Mouse (Mus musculus) limb, embryonic 12.5 days (tissue): ENCODE measurements around the gene Atp7b. TPM values are rescaled to one million over a fixed set of nuclear protein-coding genes. Genes with fewer than 3 reads are reported as not detected.
A peak's percentile ranks its signal among the peaks of the same experiment; 100 is the strongest.

Source experiments
- ATAC-seq: fragments of 200-750 bp; cut with Nextera tagmentation; 2 replicates; pipeline ENCODE4 v1.8.0; 2017; ENCODE audit warnings: low read depth, moderate TSS enrichment; ENCODE audit not compliant: insufficient number of reproducible peaks, insufficient read depth, low FRiP score, low TSS enrichment
- H3K27ac ChIP-seq: fragments of 300-500 bp; sonication (generic); 2 replicates; pipeline ENCODE4 v1.5.1; 2016; ENCODE audit warnings: mild to moderate bottlenecking, moderate library complexity
- H3K27me3 ChIP-seq: fragments of 300-500 bp; sonication (generic); 2 replicates; pipeline ENCODE4 v1.6.1; 2016; ENCODE audit warnings: mild to moderate bottlenecking, moderate library complexity
- H3K36me3 ChIP-seq: fragments of 300-500 bp; sonication (generic); 2 replicates; pipeline ENCODE4 v1.6.1; 2016; ENCODE audit warnings: mild to moderate bottlenecking, moderate library complexity
- H3K4me1 ChIP-seq: fragments of 300-500 bp; sonication (generic); replicated peaks from 2 replicates; pipeline ENCODE4 v1.6.1; 2016
- H3K4me2 ChIP-seq: fragments of 300-500 bp; sonication (generic); 2 replicates; pipeline ENCODE4 v1.6.1; 2016; ENCODE audit warnings: mild to moderate bottlenecking, moderate library complexity
- H3K4me3 ChIP-seq: fragments of 300-500 bp; sonication (generic); replicated peaks from 2 replicates; pipeline ENCODE4 v1.5.1; 2016; ENCODE audit warnings: mild to moderate bottlenecking
- H3K9ac ChIP-seq: fragments of 300-500 bp; sonication (generic); replicated peaks from 2 replicates; pipeline ENCODE4 v1.6.1; 2016; ENCODE audit warnings: mild to moderate bottlenecking, moderate library complexity
- H3K9me3 ChIP-seq: fragments of 300-500 bp; sonication (generic); 2 replicates; pipeline ENCODE4 v1.6.1; 2016; ENCODE audit warnings: mild to moderate bottlenecking, moderate library complexity
- WGBS: fragments of 180-500 bp; shearing (Covaris S2); methylation state at CpG from one replicate; pipeline ENCODE4 v1.1.7; 2016; 5-methylcytosine and 5-hydroxymethylcytosine counted together
- polyA plus RNA-seq: library from polyadenylated mRNA; unstranded; fragments of >200 nt; fragmentation: Nextera tagmentation; extraction: Ambion mirVana; gene quantifications from 2 replicates; pipeline ENCODE4 v1.2.1, GENCODE M21; 2016

Atp7b gene
- 0.86 and 0.97 TPM in 2 replicates for polyA plus RNA-seq

DNA sequence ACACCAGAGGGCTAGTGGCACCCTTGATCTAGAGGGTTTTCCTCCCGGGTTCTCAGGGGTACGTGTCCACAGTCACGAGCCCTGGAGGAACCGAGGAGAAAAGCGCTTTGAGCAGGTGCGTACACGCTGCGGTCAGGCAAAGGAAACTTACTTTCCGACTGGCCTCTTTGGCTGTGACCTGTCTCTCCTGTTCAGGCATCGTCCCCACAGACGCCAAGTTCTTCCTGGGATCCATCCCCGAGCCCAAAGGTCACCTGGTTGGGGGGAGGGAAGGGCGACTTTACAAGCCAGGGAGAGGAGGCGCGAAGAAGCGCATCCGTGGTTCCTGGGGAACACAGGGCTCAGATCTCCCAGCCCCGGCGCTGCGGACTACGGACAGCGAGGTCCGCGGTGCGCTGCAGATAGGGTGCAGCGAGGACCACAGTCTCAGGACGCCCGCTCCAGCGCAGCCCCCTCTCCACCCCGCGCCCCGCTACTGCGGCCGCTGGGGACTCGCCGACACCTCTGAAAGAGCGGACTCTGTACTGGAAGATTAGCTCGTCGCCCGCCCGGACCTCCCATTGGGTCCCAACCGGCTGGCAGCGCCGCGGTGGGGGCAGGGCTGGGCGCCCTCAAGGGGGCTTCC is at the start of gene Atp7b:
Gene Atp7b (minus strand): TSS at position 485 of the 625 bp plus-strand sequence.
- Histone ChIP-seq H3K4me3 (peak within 1 kb of the TSS; percentile 67), H3K27ac (no peak within 1 kb of the TSS), H3K4me2 (peak within 1 kb of the TSS; percentile 89), H3K36me3 (peaks cover 26% of the 10 kb centered on the region), H3K27me3 (peaks cover 28% of the 10 kb centered on the region), H3K4me1 (0 out of 2 replicates have a peak, but pooled peaks cover 3% of the 10 kb centered on the region), H3K9me3 (no peaks in the 10 kb centered on the region), H3K9ac (peak within 1 kb of the TSS; percentile 50)
- WGBS = 1% methylated on average over 43 of the region's 46 CpGs
- peak; percentile 87 for ATAC-seq

- no peak overlapping the region for H3K4me3 ChIP-seq
- no peak overlapping the region for H3K4me2 ChIP-seq
- H3K9me3 ChIP-seq = no peaks in the 10 kb centered on the region
- H3K4me1 ChIP-seq = no peaks in the 10 kb centered on the region
- H3K9ac ChIP-seq = no peak overlapping the region
- H3K36me3 ChIP-seq = no peaks in the 10 kb centered on the region
- WGBS = 76% methylated on average over 4 of the region's 4 CpGs
- ATAC-seq = no peak
- H3K27ac ChIP-seq = no peak overlapping the region
- H3K27me3 ChIP-seq = no peaks in the 10 kb centered on the region
Observed at GRCm38 (mm10) chr8:22107020-22107419, 46.9 kb upstream of the Atp7b start.

DNA sequence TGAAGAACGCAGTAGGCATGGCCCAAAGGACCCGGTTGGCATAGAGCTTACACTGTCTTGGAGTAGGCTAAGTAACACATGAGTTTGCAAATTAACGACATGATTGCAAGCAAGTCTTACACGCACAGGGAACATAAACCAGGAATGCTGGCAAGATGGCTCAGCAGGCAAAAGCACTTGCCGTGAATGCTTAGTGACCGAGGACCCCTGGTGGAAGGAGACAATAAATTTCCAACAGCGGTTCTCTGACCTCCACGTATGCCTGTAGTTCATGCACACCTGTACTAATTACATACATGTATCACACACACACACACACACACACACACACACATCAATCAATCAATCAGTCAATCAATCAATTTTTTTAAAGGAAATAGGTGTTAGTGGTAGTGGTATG is 31.5 kb upstream of the Atp7b start:
- H3K4me2 ChIP-seq = no peak overlapping the region
- no peak overlapping the region for H3K27ac ChIP-seq
- H3K27me3 ChIP-seq = no peaks in the 10 kb centered on the region
- H3K36me3 ChIP-seq = no peaks in the 10 kb centered on the region
- no peaks in the 10 kb centered on the region for H3K9me3 ChIP-seq
- no peak for ATAC-seq
- WGBS = 36% methylated on average over 8 of the region's 8 CpGs
- no peaks in the 10 kb centered on the region for H3K4me1 ChIP-seq
- no peak overlapping the region for H3K4me3 ChIP-seq
- no peak overlapping the region for H3K9ac ChIP-seq

DNA sequence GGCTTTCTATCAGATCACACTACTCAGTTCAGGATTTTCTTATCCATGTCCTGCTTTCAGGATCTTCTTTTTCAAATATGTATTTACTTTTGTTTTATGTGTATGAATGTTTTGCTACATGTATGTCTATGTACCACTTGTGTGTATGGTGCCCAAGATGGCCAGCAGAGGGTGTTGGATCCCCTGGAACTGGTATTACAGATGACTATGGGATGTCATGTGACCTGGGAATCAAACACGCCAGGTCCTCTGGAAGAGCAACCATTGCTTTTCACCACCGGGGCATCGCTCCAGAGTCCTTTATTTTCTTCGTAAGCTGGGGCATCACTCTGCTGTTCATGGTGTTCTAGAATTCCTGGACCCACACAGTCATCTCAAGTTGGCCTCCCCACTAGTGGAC is 29.1 kb upstream of the Atp7b start:
- Histone ChIP-seq H3K4me1 (no peaks in the 10 kb centered on the region), H3K27me3 (no peaks in the 10 kb centered on the region), H3K27ac (no peak overlapping the region), H3K4me2 (no peak overlapping the region), H3K36me3 (no peaks in the 10 kb centered on the region), H3K4me3 (no peak overlapping the region), H3K9ac (no peak overlapping the region), H3K9me3 (no peaks in the 10 kb centered on the region)
- no peak for ATAC-seq
- 89% methylated on average over 4 of the region's 4 CpGs for WGBS

- H3K36me3 ChIP-seq = no peaks in the 10 kb centered on the region
- H3K4me2 ChIP-seq = no peak overlapping the region
- WGBS = 83% methylated on average over 9 of the region's 9 CpGs
- H3K4me3 ChIP-seq = no peak overlapping the region
- no peak overlapping the region for H3K27ac ChIP-seq
- no peaks in the 10 kb centered on the region for H3K4me1 ChIP-seq
- no peak for ATAC-seq
- H3K9me3 ChIP-seq = no peaks in the 10 kb centered on the region
- no peak overlapping the region for H3K9ac ChIP-seq
- H3K27me3 ChIP-seq = no peaks in the 10 kb centered on the region
Observed at GRCm38 (mm10) chr8:22079313-22080007, 19.4 kb upstream of the Atp7b start.

GRCm38 (mm10) chr8:22061126-22061525 is 1.0 kb upstream of the Atp7b start:
- 8% methylated on average over 3 of the region's 3 CpGs for WGBS
- Histone ChIP-seq H3K9ac (peak overlapping the region; percentile 50; the same call in 1 of the 2 replicates), H3K4me2 (peak overlapping the region; percentile 89), H3K4me3 (peak overlapping the region; percentile 67), H3K4me1 (0 out of 2 replicates have a peak, but pooled peaks cover 3% of the 10 kb centered on the region), H3K27me3 (peaks cover 28% of the 10 kb centered on the region), H3K9me3 (no peaks in the 10 kb centered on the region), H3K36me3 (peaks cover 37% of the 10 kb centered on the region), H3K27ac (no peak overlapping the region)
- ATAC-seq = no peak

DNA sequence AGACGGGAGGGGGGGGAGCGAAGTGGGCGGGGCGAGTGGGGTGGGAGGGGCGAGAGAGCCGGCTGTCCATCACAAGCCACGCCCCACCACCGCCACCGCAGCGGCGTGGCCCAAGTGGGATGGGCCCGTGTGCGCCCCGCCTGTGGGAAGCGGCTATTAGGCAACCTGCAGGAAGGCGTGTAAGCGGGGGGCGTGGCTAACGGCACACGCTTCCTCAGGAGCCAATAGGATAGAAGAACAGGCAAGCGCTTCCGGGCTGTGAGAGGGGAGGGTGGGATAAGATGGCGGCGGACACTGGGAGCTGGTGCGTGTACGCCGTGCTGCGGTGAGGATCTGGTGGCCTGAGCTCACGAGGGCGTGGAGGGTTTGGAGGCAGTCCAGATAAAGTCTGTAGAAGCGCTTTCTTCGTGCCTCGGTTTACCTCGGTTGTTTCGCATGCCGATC is 363 bp upstream of the Atp7b start, which contains the start of gene Alg11:
Gene Alg11 (plus strand): TSS at position 276 of the 444 bp plus-strand sequence.
- Histone ChIP-seq H3K27ac (no peak within 1 kb of the TSS), H3K9me3 (no peaks in the 10 kb centered on the region), H3K9ac (peak within 1 kb of the TSS; percentile 50), H3K4me1 (0 out of 2 replicates have a peak, but pooled peaks cover 3% of the 10 kb centered on the region), H3K4me3 (peak within 1 kb of the TSS; percentile 67), H3K4me2 (peak within 1 kb of the TSS; percentile 89), H3K27me3 (peaks cover 28% of the 10 kb centered on the region), H3K36me3 (peaks cover 31% of the 10 kb centered on the region)
- ATAC-seq = peak; percentile 100
- WGBS = under 1% methylated on average over 32 of the region's 36 CpGs

GRCm38 (mm10) chr8:22059153-22059738 is 859 bp downstream of the Atp7b start:
- ATAC-seq = no peak
- Histone ChIP-seq H3K9me3 (no peaks in the 10 kb centered on the region), H3K27me3 (peaks cover 28% of the 10 kb centered on the region), H3K4me2 (peak overlapping the region; percentile 89), H3K4me3 (peak overlapping the region; percentile 67), H3K9ac (no peak overlapping the region), H3K36me3 (peaks cover 19% of the 10 kb centered on the region; the same call in 1 of the 2 replicates), H3K4me1 (0 out of 2 replicates have a peak, but pooled peaks cover 3% of the 10 kb centered on the region), H3K27ac (no peak overlapping the region)
- 43% methylated on average over 11 of the region's 11 CpGs for WGBS

DNA sequence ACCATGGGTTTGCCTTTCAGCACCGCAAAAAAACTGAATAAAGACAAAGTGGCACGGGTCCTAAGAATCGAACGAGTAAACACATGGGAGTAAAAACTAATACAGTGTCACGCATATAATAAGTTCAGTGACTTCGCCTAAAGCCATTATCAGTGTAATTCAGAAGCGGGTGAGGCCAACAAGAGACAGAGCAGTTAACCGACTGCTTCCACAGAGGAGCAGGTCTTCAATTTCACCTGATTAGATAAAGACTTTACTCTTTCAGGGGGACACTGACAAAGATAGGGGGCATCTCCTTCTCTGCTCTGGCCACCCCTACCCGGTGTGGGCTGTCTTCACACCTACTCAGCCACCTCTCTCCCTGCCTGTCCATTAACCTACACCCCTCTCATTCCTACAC is 1.7 kb downstream of the Atp7b start:
- H3K4me1 ChIP-seq = 0 out of 2 replicates have a peak, but pooled peaks cover 3% of the 10 kb centered on the region
- H3K9ac ChIP-seq = no peak overlapping the region
- no peak overlapping the region for H3K27ac ChIP-seq
- ATAC-seq = no peak
- no peak overlapping the region for H3K4me2 ChIP-seq
- peaks cover 14% of the 10 kb centered on the region; the same call in 1 of the 2 replicates for H3K36me3 ChIP-seq
- 79% methylated on average over 9 of the region's 9 CpGs for WGBS
- H3K27me3 ChIP-seq = peaks cover 28% of the 10 kb centered on the region
- no peak overlapping the region for H3K4me3 ChIP-seq
- no peaks in the 10 kb centered on the region for H3K9me3 ChIP-seq

GRCm38 (mm10) chr8:22056850-22057249 is 3.3 kb downstream of the Atp7b start:
- Histone ChIP-seq H3K27me3 (peaks cover 28% of the 10 kb centered on the region), H3K4me2 (no peak overlapping the region), H3K4me1 (0 out of 2 replicates have a peak, but pooled peaks cover 3% of the 10 kb centered on the region), H3K9me3 (no peaks in the 10 kb centered on the region), H3K9ac (no peak overlapping the region), H3K27ac (no peak overlapping the region), H3K36me3 (no peaks in the 10 kb centered on the region), H3K4me3 (no peak overlapping the region)
- WGBS = 77% methylated on average over 3 of the region's 3 CpGs
- ATAC-seq = no peak

GRCm38 (mm10) chr8:22055492-22055877 is 4.6 kb downstream of the Atp7b start:
- Histone ChIP-seq H3K4me3 (no peak overlapping the region), H3K27me3 (peaks cover 28% of the 10 kb centered on the region), H3K9ac (no peak overlapping the region), H3K4me1 (no peaks in the 10 kb centered on the region), H3K36me3 (no peaks in the 10 kb centered on the region), H3K27ac (no peak overlapping the region), H3K9me3 (no peaks in the 10 kb centered on the region), H3K4me2 (no peak overlapping the region)
- WGBS = 86% methylated on average over 2 of the region's 2 CpGs
- ATAC-seq = no peak
